ENCODE assay signal across 8 mouse cellular contexts in the genomic region with DNA sequence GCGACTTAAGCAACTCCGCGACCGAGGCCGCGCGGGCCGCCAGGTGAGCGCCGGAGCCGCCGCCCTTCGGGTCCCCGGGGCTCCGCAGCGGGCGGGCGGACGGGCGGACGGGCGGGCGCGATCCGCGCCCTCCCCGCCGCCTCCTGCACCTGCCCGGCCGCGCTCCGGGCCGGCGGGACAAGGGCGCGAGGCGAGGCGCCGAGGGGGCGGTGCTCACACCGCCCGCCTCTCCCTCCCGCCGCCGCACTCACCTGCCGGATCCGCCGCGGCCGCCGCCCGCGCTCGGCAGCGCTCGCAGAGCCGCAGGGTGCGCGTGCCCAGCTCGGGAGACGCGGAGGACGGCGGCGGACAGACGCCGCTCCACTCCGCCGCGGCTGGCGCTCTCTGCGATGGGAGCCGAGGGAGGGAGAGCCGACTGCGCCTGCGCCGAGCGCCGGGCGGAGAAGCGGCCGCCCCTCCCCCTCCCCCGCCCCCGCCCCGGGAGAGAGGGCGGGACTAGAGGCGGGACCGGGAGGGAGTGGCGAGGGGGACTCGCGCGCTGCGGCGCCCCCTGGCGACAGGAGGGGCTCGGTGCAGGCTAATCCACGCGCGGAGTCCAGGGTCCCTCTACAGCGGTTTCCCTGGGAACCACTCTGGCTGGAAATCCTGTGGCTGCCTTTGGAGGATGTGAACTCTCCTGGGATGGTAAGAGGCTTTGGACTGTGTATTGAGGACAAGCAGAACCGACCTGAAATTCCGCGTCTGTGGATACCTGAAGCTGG. TPM values are rescaled to one million over a fixed set of nuclear protein-coding genes. Genes with fewer than 3 reads are reported as not detected.
DNase-seq lines count a peak whose midpoint lies in the region; ATAC-seq and TF ChIP-seq lines count a peak whose summit lies in the region.

Gene Rab3ip, minus strand, starts transcription at position 761 of the 761 bp plus-strand sequence.

- peak within 1 kb of the TSS; percentile 34 for H3K27ac ChIP-seq in cerebellum, adult 2 months (ENCODE audit: insufficient read depth, low read length)
- peak within 1 kb of the TSS; percentile 85 for H3K27ac ChIP-seq in lung, embryonic 16.5 days (ENCODE audit: low read length)

- H3K36me3 ChIP-seq in G1E (replicated peaks), result peaks cover 11% of the 10 kb centered on the region
- H3K36me3 ChIP-seq in lung, embryonic 16.5 days (ENCODE audit: control insufficient read depth, insufficient read depth, low read length), result peaks cover 3% of the 10 kb centered on the region; the same call in 1 of the 2 replicates

- no peaks in the 10 kb centered on the region for H3K9me3 ChIP-seq in G1E (replicated peaks)
- H3K9me3 ChIP-seq in lung, embryonic 16.5 days (ENCODE audit: control insufficient read depth, low read length), result peaks cover 4% of the 10 kb centered on the region

- peak; percentile 57; the same call in 1 of the 2 replicates for TF ChIP-seq CTCF in G1E (IDR thresholded peaks at IDR 0.05; ENCODE audit: low read depth, low read length)
- TF ChIP-seq CTCF in cerebellum, adult 2 months (IDR thresholded peaks at IDR 0.05; ENCODE audit: borderline replicate concordance, insufficient read depth, low read depth, low read length), result peak; percentile 77

- peaks cover 25% of the 10 kb centered on the region for H3K4me1 ChIP-seq in G1E (ENCODE audit: insufficient read depth, low read depth, low read length)
- peaks cover 5% of the 10 kb centered on the region for H3K4me1 ChIP-seq in cerebellum, adult 2 months (ENCODE audit: control insufficient read depth, insufficient read depth, low read length)
- peaks cover 10% of the 10 kb centered on the region for H3K4me1 ChIP-seq in lung, embryonic 16.5 days (replicated peaks; ENCODE audit: control insufficient read depth, insufficient read depth, low read length)

- peak; percentile 93 for DNase-seq in G1E (ENCODE audit: low spot score)
- DNase-seq in cerebellum, adult 2 months, result peak; percentile 90 to 92
- peak; percentile 91 for DNase-seq in forelimb bud, embryonic 11.5 days (ENCODE audit: low read depth, low spot score)
- DNase-seq in layer of hippocampus, adult 9-10 months (ENCODE audit: low spot score), result peak; percentile 71
- DNase-seq in ovary, postnatal 10 days (ENCODE audit: low spot score), result peak; percentile 74
- peak; percentile 78 to 94 for DNase-seq in thymus, postnatal 10 days (ENCODE audit: low spot score in 2 of 2)

- H3K4me3 ChIP-seq in G1E (ENCODE audit: low read depth, low read length), result peak within 1 kb of the TSS; percentile 85
- H3K4me3 ChIP-seq in cerebellum, adult 2 months (replicated peaks; ENCODE audit: insufficient read depth, low read depth, low read length), result peak within 1 kb of the TSS; percentile 86
- peak within 1 kb of the TSS; percentile 77 for H3K4me3 ChIP-seq in lung, embryonic 16.5 days (ENCODE audit: low read length)

- H3K27me3 ChIP-seq in G1E (ENCODE audit: insufficient read depth, low read length), result no peaks in the 10 kb centered on the region
- H3K27me3 ChIP-seq in cerebellum, adult 2 months (ENCODE audit: control insufficient read depth, insufficient read depth, low read length), result no peaks in the 10 kb centered on the region
- no peaks in the 10 kb centered on the region for H3K27me3 ChIP-seq in lung, embryonic 16.5 days (ENCODE audit: control insufficient read depth, insufficient read depth, low read depth, low read length)

- peak within 1 kb of the TSS; percentile 85 for H3K4me2 ChIP-seq in lung, embryonic 16.5 days (ENCODE audit: low read depth, low read length)

- under 1% methylated on average over 98 of the region's 103 CpGs for WGBS in cerebellum, adult 2 months
- 0% methylated on average over 24 of the region's 103 CpGs for WGBS in lung, embryonic 16.5 days

- H3K9ac ChIP-seq in lung, embryonic 16.5 days (ENCODE audit: low read length), result peak within 1 kb of the TSS; percentile 81

- ATAC-seq in G1E (ENCODE audit: extremely low read depth, insufficient number of reproducible peaks, low FRiP score, poor library complexity, severe bottlenecking), result peak; percentile 55
- peak; percentile 88 to 90 for ATAC-seq in hematopoietic stem cell, adult 5-6 weeks (replicated peaks in 1 of 2; ENCODE audit: insufficient read depth in 1 of 2, low FRiP score in 2 of 2, low TSS enrichment in 1 of 2, low read depth in 1 of 2, poor library complexity in 2 of 2, severe bottlenecking in 2 of 2)
- ATAC-seq in lung, embryonic 16.5 days (ENCODE audit: low read depth), result peak; percentile 94

- peak; percentile 78 for TF ChIP-seq POLR2A in cerebellum, adult 2 months (IDR thresholded peaks at IDR 0.05; ENCODE audit: borderline replicate concordance, insufficient read depth, low read length)

RNA-seq across cellular contexts. Expression of gene Rab3ip, which starts in this region (rescaled TPM):
- 14.0 and 14.3 TPM in 2 replicates for total RNA-seq in G1E (2014; fragmentation: Nextera tagmentation)
- 14.4 and 18.8 TPM in 2 replicates for total RNA-seq in G1E (2017)
- polyA plus RNA-seq in G1E (2012), result 12.8 and 15.2 TPM in 2 replicates
- polyA plus RNA-seq in cerebellum, adult 2 months (2012; rRNA removed), result 45.8 and 46.5 TPM in 2 replicates
- 22.6 and 22.9 TPM in 2 replicates for total RNA-seq in hematopoietic stem cell, adult 5-6 weeks (2017)
- polyA plus RNA-seq in lung, embryonic 16.5 days (2015; fragmentation: Nextera tagmentation; extraction: Ambion mirVana), result 31.6 and 33.8 TPM in 2 replicates

Comparison
In these comparisons a context has a peak if more than half of its experiments do, and no peak if none do; other contexts are left out.
1. Peak in every context shown above with its lines: DNase-seq, ATAC-seq, H3K4me3 ChIP-seq and H3K27ac ChIP-seq.